Mouse (Mus musculus) testis, adult 2 months (tissue): ENCODE results near the gene Rbm20. TPM values are rescaled to one million over a fixed set of nuclear protein-coding genes. Genes with fewer than 3 reads are reported as not detected.

Experiments
- H3K27ac ChIP-seq: fragments of 200-500 bp; 2 replicates; pipeline ENCODE4 v1.5.1; 2012; ENCODE audit warnings: low read depth, low read length; ENCODE audit not compliant: control insufficient read depth, insufficient read depth
- H3K27me3 ChIP-seq: fragments of 200-500 bp; 2 replicates; pipeline ENCODE4 v1.6.1; 2012; ENCODE audit warnings: mild to moderate bottlenecking, low read length, moderate library complexity; ENCODE audit not compliant: control insufficient read depth, insufficient read depth
- H3K36me3 ChIP-seq: fragments of 200-500 bp; 2 replicates; pipeline ENCODE4 v1.6.1; 2012; ENCODE audit warnings: mild to moderate bottlenecking, low read length; ENCODE audit not compliant: control insufficient read depth, insufficient read depth
- H3K4me1 ChIP-seq: fragments of 200-500 bp; 2 replicates; pipeline ENCODE4 v1.6.1; 2012; ENCODE audit warnings: low read length; ENCODE audit not compliant: control insufficient read depth, insufficient read depth
- H3K4me3 ChIP-seq: fragments of 200-500 bp; 2 replicates; pipeline ENCODE4 v1.5.1; 2012; ENCODE audit warnings: low read depth, mild to moderate bottlenecking, low read length, moderate library complexity, mixed read lengths; ENCODE audit not compliant: control insufficient read depth
- CTCF ChIP-seq: fragments of 200-500 bp; IDR thresholded peaks from 2 replicates; pipeline ENCODE4 v1.5.1; 2012; ENCODE audit warnings: low read depth, mild to moderate bottlenecking, inconsistent platforms, low read length, moderate library complexity; ENCODE audit not compliant: control insufficient read depth, insufficient read depth, insufficient replicate concordance
- POLR2A ChIP-seq: fragments of 200-500 bp; IDR thresholded peaks from 2 replicates; pipeline ENCODE4 v1.6.1; 2012; ENCODE audit warnings: low read depth, mild to moderate bottlenecking, inconsistent platforms, low read length, moderate library complexity; ENCODE audit not compliant: control insufficient read depth
- polyA plus RNA-seq: library from polyadenylated mRNA; depleted of rRNA; stranded (reverse); fragments of >200 nt; gene quantifications from 2 replicates; pipeline ENCODE4 v1.2.3, GENCODE M21; 2012

Gene Rbm20
- polyA plus RNA-seq, 1 experiment = 0.78 TPM

DNA sequence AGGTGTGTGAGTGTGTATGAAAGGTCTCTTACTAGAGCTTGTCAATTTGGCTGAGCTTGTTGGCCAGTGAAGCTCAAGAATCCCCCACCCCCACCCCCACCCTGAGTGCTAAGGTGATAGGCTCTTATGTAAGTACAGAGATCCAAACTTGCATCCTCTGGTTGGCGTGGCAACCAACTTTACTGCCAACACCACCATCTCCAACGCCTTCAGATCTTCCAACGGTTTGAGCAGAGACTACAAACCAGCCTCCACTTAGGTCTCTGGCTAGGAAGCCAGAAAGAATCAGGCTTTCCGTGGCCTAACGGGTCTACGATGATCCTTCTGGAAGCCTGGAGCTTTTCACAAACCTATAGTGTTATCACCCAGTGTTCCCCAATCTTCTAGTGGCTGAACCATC is 191.0 kb downstream of the Rbm20 start:
- TF ChIP-seq POLR2A (no peak), CTCF (no peak)
- Histone ChIP-seq H3K4me3 (no peak overlapping the region), H3K27me3 (no peaks in the 10 kb centered on the region), H3K27ac (no peak overlapping the region), H3K4me1 (no peaks in the 10 kb centered on the region), H3K36me3 (no peaks in the 10 kb centered on the region)

DNA sequence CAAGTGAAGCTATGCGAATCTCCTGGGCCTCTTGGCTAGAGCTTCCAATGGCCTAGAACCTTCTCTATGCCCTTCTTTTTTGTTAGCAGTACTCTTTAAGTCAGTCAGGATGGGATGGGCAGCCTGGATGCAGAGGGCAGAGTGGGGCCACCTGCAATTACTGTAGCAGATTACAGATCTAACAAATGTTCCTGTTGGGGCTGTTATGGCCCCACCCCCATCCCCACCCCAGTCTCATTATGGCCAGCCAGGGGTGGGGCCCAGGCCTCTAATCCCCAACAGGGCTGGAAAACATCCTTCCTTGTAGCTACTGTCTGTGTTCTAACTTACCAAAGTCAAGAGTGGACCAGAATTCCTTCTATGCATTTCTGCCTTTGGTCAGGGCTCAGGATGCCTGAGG is 191.7 kb downstream of the Rbm20 start:
- no peaks in the 10 kb centered on the region for H3K36me3 ChIP-seq

DNA sequence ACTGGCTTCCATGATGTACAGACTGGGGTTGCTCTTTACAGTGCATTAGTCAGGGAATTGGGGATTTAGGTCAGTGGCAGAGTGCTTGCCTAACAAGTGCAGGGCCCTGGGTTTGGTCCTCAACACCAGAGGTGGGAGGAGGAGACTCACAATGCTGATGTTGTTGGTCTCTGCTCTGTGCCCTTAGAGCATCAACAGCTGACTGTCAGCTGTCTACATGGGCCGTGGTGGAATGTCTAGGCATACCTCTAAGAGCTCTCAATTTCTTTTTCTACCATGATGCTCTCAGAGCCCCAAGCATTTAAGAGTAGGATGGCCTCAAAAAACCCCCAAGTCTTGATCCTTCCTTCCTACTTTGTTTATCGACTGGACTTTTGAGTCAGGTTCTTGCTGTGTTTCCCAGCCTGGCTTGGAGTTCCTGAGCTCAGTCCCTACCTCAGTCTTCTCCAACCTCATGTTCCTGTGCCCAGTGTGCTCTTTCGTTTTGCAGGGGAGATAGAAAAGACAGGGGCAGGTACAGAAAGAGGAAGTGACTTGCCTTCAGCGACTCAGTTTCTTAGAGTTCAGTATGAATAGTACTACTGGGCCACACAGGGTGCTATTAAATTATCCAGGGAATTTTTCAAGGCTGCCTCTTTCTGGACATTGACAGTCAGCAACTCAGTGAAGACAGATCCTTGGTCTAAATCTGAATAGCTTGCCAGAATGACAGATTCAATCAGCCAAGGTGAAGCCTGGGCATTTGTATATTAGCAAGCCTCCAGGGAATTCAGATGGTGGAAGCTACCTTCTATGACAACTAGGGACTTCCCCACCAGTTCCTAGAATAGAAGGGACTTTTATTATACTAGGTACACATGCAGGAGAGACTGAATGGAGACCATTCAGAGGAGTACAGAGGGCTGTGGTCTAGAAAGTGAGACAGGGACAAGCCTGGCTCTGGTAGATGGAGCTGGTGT is 192.6 kb downstream of the Rbm20 start:
- H3K36me3 ChIP-seq = no peaks in the 10 kb centered on the region
- H3K4me1 ChIP-seq = no peaks in the 10 kb centered on the region
- H3K4me3 ChIP-seq = no peak overlapping the region
- no peak overlapping the region for H3K27ac ChIP-seq
- TF ChIP-seq CTCF (no peak), POLR2A (no peak)
- H3K27me3 ChIP-seq = no peaks in the 10 kb centered on the region

More for the DNA sequence above, 191.7 kb downstream of the Rbm20 start:
- TF ChIP-seq POLR2A = no peak
- TF ChIP-seq CTCF = no peak
- Histone ChIP-seq H3K4me3 (no peak overlapping the region), H3K4me1 (no peaks in the 10 kb centered on the region), H3K27ac (no peak overlapping the region), H3K27me3 (no peaks in the 10 kb centered on the region)

DNA sequence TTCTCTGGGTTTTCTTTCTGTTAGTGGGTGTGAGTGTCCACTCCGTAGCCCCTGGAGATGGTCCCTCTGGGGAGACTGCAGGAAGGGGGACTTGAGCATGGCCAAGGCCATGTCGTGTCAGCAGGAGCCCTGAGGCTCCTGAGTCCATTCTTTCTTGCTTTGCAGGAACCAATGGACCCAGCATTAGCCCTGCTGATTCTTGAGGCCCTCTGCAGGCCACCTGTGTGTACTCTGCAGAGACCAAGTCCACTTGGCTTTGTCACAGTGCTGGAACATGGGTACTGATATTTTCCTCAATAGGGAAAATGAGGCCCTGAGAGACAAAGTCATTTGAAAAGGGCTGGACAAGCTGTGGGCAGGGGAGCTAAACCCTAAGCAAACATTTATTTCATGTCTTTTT is 193.5 kb downstream of the Rbm20 start:
- TF ChIP-seq POLR2A = no peak
- no peak for TF ChIP-seq CTCF
- Histone ChIP-seq H3K36me3 (no peaks in the 10 kb centered on the region), H3K4me3 (no peak overlapping the region), H3K27ac (no peak overlapping the region), H3K4me1 (no peaks in the 10 kb centered on the region), H3K27me3 (no peaks in the 10 kb centered on the region)

DNA sequence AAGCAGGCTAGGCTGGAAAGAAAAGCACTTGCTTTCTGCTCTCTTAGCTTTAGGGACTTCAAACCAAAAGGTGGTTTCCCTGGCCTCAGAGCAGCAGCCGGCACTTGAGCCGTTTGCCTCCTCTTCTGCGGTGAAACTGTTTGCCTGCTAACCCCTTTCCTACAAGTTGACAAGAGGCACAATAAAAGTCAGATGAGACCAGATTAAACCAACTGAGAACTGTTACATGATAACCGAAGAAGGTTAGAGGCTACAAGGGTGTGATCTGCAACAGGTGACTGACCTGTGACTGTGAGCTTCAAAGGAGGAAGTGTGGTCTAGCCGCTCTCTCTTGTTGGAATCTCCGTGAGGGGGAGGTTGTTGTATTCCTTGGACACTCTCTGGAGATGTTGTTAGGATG is 194.4 kb downstream of the Rbm20 start:
- no peak for TF ChIP-seq POLR2A
- no peak for TF ChIP-seq CTCF
- Histone ChIP-seq H3K4me1 (no peaks in the 10 kb centered on the region), H3K4me3 (no peak overlapping the region), H3K36me3 (no peaks in the 10 kb centered on the region), H3K27ac (no peak overlapping the region), H3K27me3 (no peaks in the 10 kb centered on the region)

DNA sequence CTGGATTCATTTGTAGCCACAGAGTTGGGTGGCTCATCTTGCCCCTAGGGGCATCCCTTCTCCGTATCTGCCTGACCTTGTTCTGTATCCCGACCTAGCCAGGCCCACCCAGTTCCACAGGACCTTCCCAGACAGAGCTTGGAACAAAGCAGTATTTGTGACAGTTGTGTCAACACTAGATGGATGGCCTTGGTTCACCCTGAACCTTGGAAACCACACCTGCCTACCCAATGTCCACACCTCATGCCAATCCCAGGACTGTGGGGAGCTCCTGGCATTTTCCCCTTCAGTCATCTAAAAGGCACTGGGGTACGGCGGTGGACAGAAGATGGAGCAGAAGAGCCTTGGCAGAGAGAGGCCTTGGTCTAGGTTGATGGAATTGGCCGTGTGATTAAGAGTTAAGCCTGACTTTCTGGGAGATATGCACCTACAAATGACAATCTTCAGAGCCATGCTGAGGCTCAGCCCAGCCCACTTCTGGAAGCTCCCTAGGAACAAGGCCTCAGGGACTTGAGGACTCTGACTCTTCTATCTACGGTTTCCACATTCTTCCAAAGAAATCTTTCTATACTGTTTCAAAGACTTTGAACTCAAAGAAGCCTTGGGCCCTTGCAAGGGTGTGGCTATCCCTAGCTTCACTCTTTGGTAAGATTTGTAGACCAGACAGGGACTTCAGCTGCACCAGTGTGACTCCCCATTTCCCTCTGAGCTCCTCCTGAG is 196.0 kb downstream of the Rbm20 start:
- Histone ChIP-seq H3K27me3 (no peaks in the 10 kb centered on the region), H3K4me3 (no peak overlapping the region), H3K4me1 (no peaks in the 10 kb centered on the region), H3K27ac (no peak overlapping the region), H3K36me3 (no peaks in the 10 kb centered on the region)
- TF ChIP-seq POLR2A (no peak), CTCF (no peak)

DNA sequence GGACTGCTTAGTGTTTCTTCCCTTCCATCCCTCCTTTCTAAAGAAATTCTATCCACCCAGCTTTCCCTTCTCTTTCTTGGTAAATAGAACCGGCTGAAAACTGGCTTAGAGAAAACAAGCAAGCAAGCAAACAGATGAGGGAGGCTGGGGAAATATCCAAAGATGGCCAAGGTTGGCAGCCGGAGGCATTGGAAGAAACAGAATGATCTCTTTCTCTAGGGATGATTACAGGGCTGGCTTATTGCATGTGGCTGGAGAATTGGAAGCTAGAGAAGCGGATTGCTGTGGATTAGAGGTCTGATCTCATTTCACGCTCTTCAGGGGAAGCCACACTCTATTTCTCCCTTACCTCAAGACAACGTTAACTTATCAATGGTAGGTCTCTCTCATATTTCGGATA is 198.1 kb downstream of the Rbm20 start:
- Histone ChIP-seq H3K36me3 (no peaks in the 10 kb centered on the region), H3K27ac (no peak overlapping the region), H3K4me3 (no peak overlapping the region), H3K27me3 (no peaks in the 10 kb centered on the region), H3K4me1 (no peaks in the 10 kb centered on the region)
- TF ChIP-seq POLR2A = no peak
